Mouse (Mus musculus): Measurements from ENCODE around the gene Lgi4.

GRCm38 (mm10) chr7:31117465-31117864 is 58.3 kb downstream of the Lgi4 start:
- TF ChIP-seq POLR2A (IDR thresholded peaks at IDR 0.05; ENCODE audit: borderline replicate concordance, insufficient read depth, low read length) (peak; percentile 17; the same call in 1 of the 2 replicates), CTCF (IDR thresholded peaks at IDR 0.05; ENCODE audit: borderline replicate concordance, insufficient read depth, low read depth, low read length) (no peak)
